Mouse (Mus musculus): ENCODE data around the gene Sigmar1. TPM values are rescaled to one million over a fixed set of nuclear protein-coding genes. Genes with fewer than 3 reads are reported as not detected.

Sigmar1 gene
- polyA plus RNA-seq, 1 experiment from 2014 or later, result 90.6 TPM

- Histone ChIP-seq H3K4me3 (ENCODE audit: low read depth, low read length) (no peak overlapping the region), H3K4me2 (replicated peaks; ENCODE audit: low read depth, low read length) (no peak overlapping the region; the same call in 1 of the 2 replicates), H3K36me3 (ENCODE audit: control insufficient read depth, insufficient read depth, low read length) (no peaks in the 10 kb centered on the region), H3K27ac (ENCODE audit: low read length) (no peak overlapping the region), H3K27me3 (ENCODE audit: control insufficient read depth, insufficient read depth, low read length) (peaks cover 64% of the 10 kb centered on the region), H3K9ac (replicated peaks; ENCODE audit: low read depth, low read length) (no peak overlapping the region), H3K4me1 (ENCODE audit: control insufficient read depth, insufficient read depth, low read length) (peaks cover 10% of the 10 kb centered on the region; the same call in 1 of the 2 replicates), H3K9me3 (ENCODE audit: control insufficient read depth, low read depth, low read length) (no peaks in the 10 kb centered on the region)
- 16% methylated on average over 20 of the region's 20 CpGs for WGBS
- ATAC-seq (ENCODE audit: insufficient number of reproducible peaks, insufficient read depth, low FRiP score, low read depth), result no peak
These were observed 28.9 kb downstream of the Sigmar1 start for GRCm38 (mm10) chr4:41726826-41727621.

DNA sequence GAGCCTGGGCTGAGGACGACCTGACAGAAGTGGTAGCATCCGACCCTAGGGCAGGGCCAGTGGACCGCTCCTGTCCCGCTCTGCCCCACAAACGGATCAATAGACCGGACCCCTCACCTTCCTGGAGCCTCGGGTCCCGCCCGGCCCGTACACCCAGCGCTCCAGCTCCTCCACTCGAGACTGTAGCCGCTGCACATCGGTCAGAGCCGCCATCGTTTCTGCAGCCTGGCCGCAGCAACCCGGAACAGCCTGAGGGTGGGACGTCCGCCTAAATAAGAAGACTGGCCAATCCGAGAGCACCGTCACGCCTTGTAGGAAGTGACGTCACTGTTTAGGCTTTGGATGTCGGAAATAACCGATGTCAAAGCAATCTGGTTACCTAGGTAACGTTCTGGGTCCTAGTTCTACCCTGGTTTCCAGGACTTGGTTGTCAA is 33.0 kb downstream of the Sigmar1 start, which contains the start of gene Dctn3:
Dctn3 (minus strand) TSS at position 253 of the 434 bp plus-strand sequence.
- peak within 1 kb of the TSS; percentile 58 for H3K4me2 ChIP-seq (replicated peaks; ENCODE audit: low read depth, low read length)
- peaks cover 35% of the 10 kb centered on the region for H3K27me3 ChIP-seq (ENCODE audit: control insufficient read depth, insufficient read depth, low read length)
- whole genome bisulfite sequencing, result under 1% methylated on average over 27 of the region's 27 CpGs
- peaks cover 7% of the 10 kb centered on the region; the same call in 1 of the 2 replicates for H3K4me1 ChIP-seq (ENCODE audit: control insufficient read depth, insufficient read depth, low read length)
- H3K4me3 ChIP-seq (ENCODE audit: low read depth, low read length), result peak within 1 kb of the TSS; percentile 91
- H3K27ac ChIP-seq (ENCODE audit: low read length), result no peak within 1 kb of the TSS
- H3K36me3 ChIP-seq (ENCODE audit: control insufficient read depth, insufficient read depth, low read length), result peaks cover 15% of the 10 kb centered on the region; the same call in 1 of the 2 replicates
- H3K9ac ChIP-seq (replicated peaks; ENCODE audit: low read depth, low read length), result peak within 1 kb of the TSS; percentile 84
- ATAC-seq (ENCODE audit: insufficient number of reproducible peaks, insufficient read depth, low FRiP score, low read depth), result peak; percentile 94
- no peaks in the 10 kb centered on the region for H3K9me3 ChIP-seq (ENCODE audit: control insufficient read depth, low read depth, low read length)

GRCm38 (mm10) chr4:41716834-41717233 is 39.1 kb downstream of the Sigmar1 start:
- no peak for ATAC-seq (ENCODE audit: insufficient number of reproducible peaks, insufficient read depth, low FRiP score, low read depth)
- Histone ChIP-seq H3K27ac (ENCODE audit: low read length) (no peak overlapping the region), H3K4me3 (ENCODE audit: low read depth, low read length) (no peak overlapping the region), H3K4me2 (replicated peaks; ENCODE audit: low read depth, low read length) (no peak overlapping the region), H3K9me3 (ENCODE audit: control insufficient read depth, low read depth, low read length) (no peaks in the 10 kb centered on the region), H3K27me3 (ENCODE audit: control insufficient read depth, insufficient read depth, low read length) (no peaks in the 10 kb centered on the region), H3K36me3 (ENCODE audit: control insufficient read depth, insufficient read depth, low read length) (peaks cover 29% of the 10 kb centered on the region), H3K4me1 (ENCODE audit: control insufficient read depth, insufficient read depth, low read length) (peaks cover 8% of the 10 kb centered on the region; the same call in 1 of the 2 replicates), H3K9ac (replicated peaks; ENCODE audit: low read depth, low read length) (no peak overlapping the region)
- WGBS, result 62% methylated on average over 6 of the region's 6 CpGs

- no peak for ATAC-seq (ENCODE audit: insufficient number of reproducible peaks, insufficient read depth, low FRiP score, low read depth)
- Histone ChIP-seq H3K9ac (replicated peaks; ENCODE audit: low read depth, low read length) (no peak overlapping the region), H3K27ac (ENCODE audit: low read length) (no peak overlapping the region), H3K4me1 (ENCODE audit: control insufficient read depth, insufficient read depth, low read length) (peaks cover 10% of the 10 kb centered on the region; the same call in 1 of the 2 replicates), H3K27me3 (ENCODE audit: control insufficient read depth, insufficient read depth, low read length) (no peaks in the 10 kb centered on the region), H3K9me3 (ENCODE audit: control insufficient read depth, low read depth, low read length) (no peaks in the 10 kb centered on the region), H3K4me3 (ENCODE audit: low read depth, low read length) (no peak overlapping the region), H3K36me3 (ENCODE audit: control insufficient read depth, insufficient read depth, low read length) (peaks cover 39% of the 10 kb centered on the region), H3K4me2 (replicated peaks; ENCODE audit: low read depth, low read length) (no peak overlapping the region)
- WGBS, result 83% methylated on average over 5 of the region's 5 CpGs
These were observed 40.4 kb downstream of the Sigmar1 start for GRCm38 (mm10) chr4:41715596-41715995.

GRCm38 (mm10) chr4:41715082-41715481 is 40.9 kb downstream of the Sigmar1 start:
- Histone ChIP-seq H3K4me1 (ENCODE audit: control insufficient read depth, insufficient read depth, low read length) (peaks cover 10% of the 10 kb centered on the region; the same call in 1 of the 2 replicates), H3K36me3 (ENCODE audit: control insufficient read depth, insufficient read depth, low read length) (peaks cover 39% of the 10 kb centered on the region), H3K4me3 (ENCODE audit: low read depth, low read length) (no peak overlapping the region), H3K9me3 (ENCODE audit: control insufficient read depth, low read depth, low read length) (no peaks in the 10 kb centered on the region), H3K27me3 (ENCODE audit: control insufficient read depth, insufficient read depth, low read length) (no peaks in the 10 kb centered on the region), H3K4me2 (replicated peaks; ENCODE audit: low read depth, low read length) (no peak overlapping the region), H3K9ac (replicated peaks; ENCODE audit: low read depth, low read length) (no peak overlapping the region), H3K27ac (ENCODE audit: low read length) (no peak overlapping the region)
- ATAC-seq (ENCODE audit: insufficient number of reproducible peaks, insufficient read depth, low FRiP score, low read depth), result no peak
- WGBS, result 81% methylated on average over 8 of the region's 8 CpGs

GRCm38 (mm10) chr4:41714276-41714675 is 41.7 kb downstream of the Sigmar1 start:
- H3K27ac ChIP-seq (ENCODE audit: low read length), result no peak overlapping the region
- peaks cover 33% of the 10 kb centered on the region for H3K36me3 ChIP-seq (ENCODE audit: control insufficient read depth, insufficient read depth, low read length)
- H3K9ac ChIP-seq (replicated peaks; ENCODE audit: low read depth, low read length), result no peak overlapping the region
- peak overlapping the region; percentile 91 for H3K4me2 ChIP-seq (replicated peaks; ENCODE audit: low read depth, low read length)
- peaks cover 10% of the 10 kb centered on the region; the same call in 1 of the 2 replicates for H3K4me1 ChIP-seq (ENCODE audit: control insufficient read depth, insufficient read depth, low read length)
- 22% methylated on average over 8 of the region's 8 CpGs for WGBS
- no peak for ATAC-seq (ENCODE audit: insufficient number of reproducible peaks, insufficient read depth, low FRiP score, low read depth)
- H3K9me3 ChIP-seq (ENCODE audit: control insufficient read depth, low read depth, low read length), result no peaks in the 10 kb centered on the region
- H3K27me3 ChIP-seq (ENCODE audit: control insufficient read depth, insufficient read depth, low read length), result no peaks in the 10 kb centered on the region
- peak overlapping the region; percentile 80; the same call in 1 of the 2 replicates for H3K4me3 ChIP-seq (ENCODE audit: low read depth, low read length)

DNA sequence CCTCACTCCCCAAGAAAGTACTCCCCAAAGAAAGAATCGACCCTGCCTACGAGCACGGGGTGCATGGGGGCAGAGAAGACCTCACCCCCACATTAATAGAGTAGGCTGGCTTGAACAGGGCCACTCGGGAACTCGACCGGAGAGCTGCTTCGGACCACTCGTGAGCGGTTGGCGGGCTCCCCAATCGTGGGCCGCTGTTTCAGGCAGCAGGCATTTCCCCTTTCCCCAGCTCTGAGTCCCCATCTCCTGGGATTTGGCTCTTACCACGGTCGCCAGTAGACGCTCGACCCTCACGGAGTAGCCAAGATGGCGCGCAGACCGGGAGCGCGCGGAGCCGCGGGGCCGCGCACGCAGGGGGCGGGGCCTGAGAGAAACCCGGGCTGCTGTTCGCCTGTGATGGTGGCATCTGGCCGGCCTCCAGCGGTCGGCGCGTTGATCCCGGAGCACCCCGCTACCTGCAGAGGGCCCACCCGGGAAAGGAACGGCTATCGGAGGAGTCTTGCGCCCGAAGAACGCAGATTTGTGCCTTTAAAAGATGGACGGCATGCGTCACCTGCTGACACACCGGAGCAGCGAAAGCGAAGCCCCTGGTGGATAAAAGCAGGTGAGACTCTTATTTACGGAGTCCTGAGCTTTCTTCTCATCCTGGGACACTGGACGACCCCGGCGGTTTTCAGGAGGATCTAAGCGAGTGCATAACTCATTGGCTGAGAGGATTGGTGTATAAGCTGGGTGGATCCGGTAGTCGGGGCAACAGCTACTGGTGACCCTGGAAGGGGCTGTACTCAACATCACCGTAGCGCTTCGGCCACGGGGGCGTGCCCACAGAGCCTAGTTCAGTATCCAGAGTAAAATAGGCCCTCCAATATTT is 42.5 kb downstream of the Sigmar1 start, which contains the start of gene Rpp25l:
Rpp25l (minus strand) TSS at position 338 of the 871 bp plus-strand sequence.
- Histone ChIP-seq H3K4me2 (replicated peaks; ENCODE audit: low read depth, low read length) (peak within 1 kb of the TSS; percentile 91), H3K27ac (ENCODE audit: low read length) (peak within 1 kb of the TSS; percentile 59; the same call in 1 of the 2 replicates), H3K4me1 (ENCODE audit: control insufficient read depth, insufficient read depth, low read length) (peaks cover 10% of the 10 kb centered on the region; the same call in 1 of the 2 replicates), H3K27me3 (ENCODE audit: control insufficient read depth, insufficient read depth, low read length) (no peaks in the 10 kb centered on the region), H3K9ac (replicated peaks; ENCODE audit: low read depth, low read length) (peak within 1 kb of the TSS; percentile 86), H3K36me3 (ENCODE audit: control insufficient read depth, insufficient read depth, low read length) (peaks cover 29% of the 10 kb centered on the region), H3K9me3 (ENCODE audit: control insufficient read depth, low read depth, low read length) (no peaks in the 10 kb centered on the region), H3K4me3 (ENCODE audit: low read depth, low read length) (peak within 1 kb of the TSS; percentile 80)
- WGBS, result under 1% methylated on average over 61 of the region's 61 CpGs
- peak; percentile 73; the same call in 1 of the 2 replicates for ATAC-seq (ENCODE audit: insufficient number of reproducible peaks, insufficient read depth, low FRiP score, low read depth)
